ENCODE assay signal across 8 mouse cellular contexts in the genomic region with DNA sequence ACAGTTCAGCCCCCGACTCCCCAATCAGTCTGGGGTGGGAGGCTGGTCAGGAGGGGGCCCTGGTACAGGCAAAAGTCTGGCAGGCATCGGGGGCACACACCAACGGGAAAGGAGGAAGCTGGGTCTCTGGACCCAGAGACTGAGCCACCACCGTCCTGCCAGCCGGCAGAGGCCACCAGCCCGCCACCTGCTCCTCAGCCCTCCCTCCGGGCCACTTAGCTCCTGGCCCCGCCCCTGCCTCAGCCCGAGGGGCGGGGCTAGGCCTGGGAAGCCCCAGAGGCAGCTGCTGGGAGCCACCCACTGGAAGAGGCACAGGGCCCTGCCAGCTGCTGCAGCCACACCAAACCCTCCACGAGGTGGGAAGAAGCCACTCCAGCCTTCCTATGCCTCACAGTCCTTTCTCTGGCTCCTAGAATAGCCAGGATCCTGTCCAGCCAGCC. TPM values are rescaled to one million over a fixed set of nuclear protein-coding genes. Genes with fewer than 3 reads are reported as not detected.
A peak's percentile ranks its signal among the peaks of the same experiment; 100 is the strongest.
DNase-seq lines count a peak whose midpoint lies in the region; ATAC-seq lines count a peak whose summit lies in the region.

TSS of gene Mfng (minus strand) at position 186 of the 440 bp plus-strand sequence.

- WGBS in intestine, embryonic 14.5 days = 4% methylated on average over 11 of the region's 11 CpGs
- WGBS in limb, embryonic 15.5 days = 3% methylated on average over 11 of the region's 11 CpGs
- WGBS in midbrain, embryonic 14.5 days = under 1% methylated on average over 11 of the region's 11 CpGs

- DNase-seq in left cerebral cortex, adult 11 months (ENCODE audit: low spot score) = peak; percentile 26
- DNase-seq in left cerebral cortex, adult 8-10 months (ENCODE audit: low spot score in 2 of 2) = no peak
- peak; percentile 48 for DNase-seq in embryo, embryonic 11.5 days (ENCODE audit: low read depth, low spot score)
- no peak for DNase-seq in gonadal fat pad, adult 2 months (ENCODE audit: low read depth)
- DNase-seq in intestine, embryonic 14.5 days (ENCODE audit: low spot score) = peak; percentile 72
- DNase-seq in midbrain, embryonic 14.5 days = peak; percentile 88
- peak; percentile 55 to 82 for DNase-seq in spleen, postnatal 10 days (ENCODE audit: low spot score in 2 of 2)

- 0 out of 2 replicates have a peak, but pooled peaks cover 3% of the 10 kb centered on the region for H3K9me3 ChIP-seq in intestine, embryonic 14.5 days (ENCODE audit: control insufficient read depth, low read length)
- H3K9me3 ChIP-seq in limb, embryonic 15.5 days = no peaks in the 10 kb centered on the region
- no peaks in the 10 kb centered on the region for H3K9me3 ChIP-seq in midbrain, embryonic 14.5 days (ENCODE audit: control insufficient read depth, low read length)

- ATAC-seq in intestine, embryonic 14.5 days (replicated peaks; ENCODE audit: low FRiP score, low TSS enrichment, low read depth) = peak; percentile 79
- peak; percentile 25; the same call in 1 of the 2 replicates for ATAC-seq in limb, embryonic 15.5 days (ENCODE audit: insufficient number of reproducible peaks, low FRiP score, low TSS enrichment, low read depth)
- peak; percentile 78 for ATAC-seq in midbrain, embryonic 14.5 days (ENCODE audit: low FRiP score, low TSS enrichment)

- peak within 1 kb of the TSS; percentile 24 for H3K4me3 ChIP-seq in intestine, embryonic 14.5 days (ENCODE audit: low read depth, low read length)
- peak within 1 kb of the TSS; percentile 20 for H3K4me3 ChIP-seq in limb, embryonic 15.5 days
- H3K4me3 ChIP-seq in midbrain, embryonic 14.5 days (replicated peaks; ENCODE audit: low read depth, low read length) = peak within 1 kb of the TSS; percentile 30

- H3K27me3 ChIP-seq in intestine, embryonic 14.5 days (replicated peaks; ENCODE audit: control insufficient read depth, insufficient read depth, low read length) = no peaks in the 10 kb centered on the region
- peaks cover 15% of the 10 kb centered on the region; the same call in 1 of the 2 replicates for H3K27me3 ChIP-seq in limb, embryonic 15.5 days
- H3K27me3 ChIP-seq in midbrain, embryonic 14.5 days (ENCODE audit: control insufficient read depth, insufficient read depth, low read length) = no peaks in the 10 kb centered on the region

- H3K27ac ChIP-seq in intestine, embryonic 14.5 days (ENCODE audit: low read depth) = 0 out of 2 replicates have a peak within 1 kb of the TSS, but pooled peaks have one; percentile 14
- H3K27ac ChIP-seq in limb, embryonic 15.5 days = peak within 1 kb of the TSS; percentile 61
- peak within 1 kb of the TSS; percentile 89 for H3K27ac ChIP-seq in midbrain, embryonic 14.5 days (replicated peaks; ENCODE audit: low read depth, low read length)

- no peaks in the 10 kb centered on the region; the same call in 1 of the 2 replicates for H3K36me3 ChIP-seq in intestine, embryonic 14.5 days (ENCODE audit: control insufficient read depth, insufficient read depth, low read length)
- no peaks in the 10 kb centered on the region for H3K36me3 ChIP-seq in limb, embryonic 15.5 days
- no peaks in the 10 kb centered on the region for H3K36me3 ChIP-seq in midbrain, embryonic 14.5 days (ENCODE audit: control insufficient read depth, insufficient read depth, low read length)

- H3K4me2 ChIP-seq in intestine, embryonic 14.5 days (ENCODE audit: low read length) = peak within 1 kb of the TSS; percentile 38
- 0 out of 2 replicates have a peak within 1 kb of the TSS, but pooled peaks have one; percentile 17 for H3K4me2 ChIP-seq in limb, embryonic 15.5 days
- H3K4me2 ChIP-seq in midbrain, embryonic 14.5 days (ENCODE audit: low read length) = peak within 1 kb of the TSS; percentile 51

- H3K4me1 ChIP-seq in intestine, embryonic 14.5 days (replicated peaks; ENCODE audit: control insufficient read depth, insufficient read depth, low read length) = peaks cover 6% of the 10 kb centered on the region
- H3K4me1 ChIP-seq in limb, embryonic 15.5 days = peaks cover 9% of the 10 kb centered on the region
- H3K4me1 ChIP-seq in midbrain, embryonic 14.5 days (ENCODE audit: control insufficient read depth, insufficient read depth, low read length) = peaks cover 33% of the 10 kb centered on the region

- peak within 1 kb of the TSS; percentile 30 for H3K9ac ChIP-seq in intestine, embryonic 14.5 days (ENCODE audit: low read length)
- H3K9ac ChIP-seq in limb, embryonic 15.5 days = no peak within 1 kb of the TSS
- peak within 1 kb of the TSS; percentile 34; the same call in 1 of the 2 replicates for H3K9ac ChIP-seq in midbrain, embryonic 14.5 days (replicated peaks; ENCODE audit: low read length)

RNA-seq across cellular contexts. Expression of gene Mfng, which starts in this region (rescaled TPM):
- 1 to 10 TPM; 4.2 to 8.9 (median 6.4) TPM for total RNA-seq in left cerebral cortex, adult 8-10 months (2022)
- 55.5 and 73.8 TPM in 2 replicates for polyA plus RNA-seq in gonadal fat pad, adult 2 months (2012; rRNA removed)
- polyA plus RNA-seq in intestine, embryonic 14.5 days (2014; fragmentation: Nextera tagmentation; extraction: Ambion mirVana) = 18.4 and 19.1 TPM in 2 replicates
- 15.1 and 16.3 TPM in 2 replicates for polyA plus RNA-seq in limb, embryonic 15.5 days (2015; fragmentation: Nextera tagmentation; extraction: Ambion mirVana)
- polyA plus RNA-seq in midbrain, embryonic 14.5 days (2014; fragmentation: Nextera tagmentation; extraction: Ambion mirVana) = 16.7 and 28.0 TPM in 2 replicates

Comparison
In these comparisons a context has a peak if more than half of its experiments do, and no peak if none do; other contexts are left out.
1. DNase-seq: peak in left cerebral cortex, adult 11 months (single experiment), embryo, embryonic 11.5 days (single experiment), intestine, embryonic 14.5 days (single experiment), midbrain, embryonic 14.5 days (single experiment) and spleen, postnatal 10 days (2 of 2); none in left cerebral cortex, adult 8-10 months (0 of 2) and gonadal fat pad, adult 2 months (single experiment).
2. ATAC-seq: peak in every context shown above with its lines; median percentile 79 in intestine, embryonic 14.5 days; 78 in midbrain, embryonic 14.5 days; 25 in limb, embryonic 15.5 days.
3. H3K27ac ChIP-seq: peak in every context shown above with its lines; median percentile 89 in midbrain, embryonic 14.5 days; 61 in limb, embryonic 15.5 days; 14 in intestine, embryonic 14.5 days.
4. Peak in every context shown above with its lines, with median percentiles within 50 percentile points of each other: H3K4me2 ChIP-seq and H3K4me3 ChIP-seq.